Mouse (Mus musculus) bone marrow, adult 2 months (tissue): ENCODE results near the gene Gla.

ENCODE experiments used
- CTCF ChIP-seq: fragments of 200-500 bp; IDR thresholded peaks from 2 replicates; pipeline ENCODE4 v1.5.1; 2011; ENCODE audit warnings: low read length, control low read depth; ENCODE audit not compliant: control insufficient read depth, insufficient read depth
- POLR2A ChIP-seq: fragments of 200-500 bp; IDR thresholded peaks from 2 replicates; pipeline ENCODE4 v1.6.1; 2011; ENCODE audit warnings: low read depth, mild to moderate bottlenecking, control low read depth, low read length, borderline replicate concordance; ENCODE audit not compliant: control insufficient read depth

- TF ChIP-seq CTCF (no peak), POLR2A (no peak)
These were observed 17.8 kb downstream of the Gla start, which contains the start of gene Btk for GRCm38 (mm10) chrX:134582888-134583669.
